Mouse (Mus musculus): ENCODE data around the gene Zfp949. TPM values are rescaled to one million over a fixed set of nuclear protein-coding genes. Genes with fewer than 3 reads are reported as not detected.
"Not testable (repeated sequence)": the region's sequence is repeated elsewhere in the genome, so short reads cannot be mapped to it uniquely, and the experiment has no call there.

The Zfp949 gene
- total and polyA plus RNA-seq, 2 experiments from 2014 or later = 11.1 to 14.9 TPM

DNA sequence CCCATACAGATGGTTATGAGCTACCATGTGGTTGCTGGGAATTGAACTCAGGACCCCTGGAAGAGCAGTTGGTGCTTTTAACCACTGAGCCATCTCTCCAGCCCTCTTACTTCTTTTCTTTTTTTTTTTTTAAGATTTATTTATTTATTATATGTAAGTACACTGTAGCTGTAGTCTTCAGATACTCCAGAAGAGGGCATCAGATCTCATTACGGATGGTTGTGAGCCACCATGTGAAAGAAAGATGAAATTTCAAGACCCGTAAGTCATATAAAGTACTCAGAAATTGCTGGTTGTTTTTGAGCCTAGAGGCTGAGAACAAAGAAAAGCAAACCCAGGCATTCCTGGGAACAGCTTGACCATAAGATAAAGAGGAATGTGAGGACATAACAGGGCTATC lies 13.7 kb downstream of the Zfp949 start:
- H3K9me3 ChIP-seq (ENCODE audit: low read length); ATAC-seq (ENCODE audit: low FRiP score); H3K27me3 ChIP-seq (ENCODE audit: insufficient read depth, low read length); H3K4me1 ChIP-seq (ENCODE audit: insufficient read depth, low read length); H3K36me3 ChIP-seq (ENCODE audit: insufficient read depth, low read length); H3K4me2 ChIP-seq (ENCODE audit: low read depth, low read length, poor library complexity, severe bottlenecking); H3K9ac ChIP-seq (replicated peaks; ENCODE audit: low read length, poor library complexity, severe bottlenecking); H3K4me3 ChIP-seq (ENCODE audit: low read depth, low read length); DNase-seq (ENCODE audit: low spot score); H3K27ac ChIP-seq (ENCODE audit: low read depth, low read length): not testable (repeated sequence)
- TF ChIP-seq CTCF (IDR thresholded peaks at IDR 0.05) = peak; percentile 33
- 92% methylated on average over 2 of the region's 2 CpGs for WGBS

DNA sequence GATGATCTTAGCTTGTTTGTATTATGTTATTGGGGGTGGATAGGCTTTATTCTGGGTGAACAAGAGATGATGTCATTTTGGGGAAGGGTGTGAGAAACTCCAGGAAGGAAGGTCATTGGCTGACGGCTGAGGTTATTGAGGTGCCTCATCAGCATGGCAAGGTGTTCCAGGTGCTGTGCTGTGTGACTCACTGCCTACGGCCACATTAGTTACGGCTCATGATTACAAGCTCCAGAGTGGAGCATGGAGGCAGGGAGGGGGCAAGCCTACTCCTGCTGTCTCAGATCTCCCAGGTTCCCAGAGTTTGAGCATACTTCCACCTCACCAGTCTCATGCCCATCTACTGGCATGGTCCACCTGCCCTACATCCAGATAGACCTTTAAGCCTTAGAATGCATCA lies 22.7 kb downstream of the Zfp949 start:
- DNase-seq (ENCODE audit: low spot score); H3K4me2 ChIP-seq (ENCODE audit: low read depth, low read length, poor library complexity, severe bottlenecking); ATAC-seq (ENCODE audit: low FRiP score); H3K4me1 ChIP-seq (ENCODE audit: insufficient read depth, low read length); H3K27ac ChIP-seq (ENCODE audit: low read depth, low read length); H3K27me3 ChIP-seq (ENCODE audit: insufficient read depth, low read length); H3K9ac ChIP-seq (replicated peaks; ENCODE audit: low read length, poor library complexity, severe bottlenecking); H3K4me3 ChIP-seq (ENCODE audit: low read depth, low read length): not testable (repeated sequence)
- Histone ChIP-seq H3K36me3 (ENCODE audit: insufficient read depth, low read length) (peaks cover 32% of the 10 kb centered on the region), H3K9me3 (ENCODE audit: low read length) (peaks cover 14% of the 10 kb centered on the region)
- WGBS = 98% methylated on average over 3 of the region's 3 CpGs

DNA sequence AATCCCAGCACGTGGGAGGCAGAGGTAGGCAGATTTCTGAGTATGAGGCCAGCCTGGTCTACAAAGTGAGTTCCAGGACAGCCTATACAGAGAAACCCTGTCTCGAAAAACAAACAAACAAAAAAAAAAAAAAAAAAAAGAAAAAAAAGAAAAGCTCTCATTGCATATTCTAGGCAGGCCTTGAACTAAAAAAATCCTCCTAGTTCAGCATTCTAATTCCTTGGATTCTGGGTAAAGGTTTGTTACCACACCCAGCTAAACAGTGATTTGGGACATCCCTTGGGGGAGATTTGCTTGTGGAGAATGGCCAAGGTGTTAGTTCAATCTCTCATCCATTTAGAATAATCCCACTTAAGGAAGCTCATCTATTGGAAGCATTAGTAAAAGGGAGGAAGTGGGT lies 32.8 kb downstream of the Zfp949 start, which contains the start of gene Trim43a:
Trim43a (plus strand) TSS at position 301 of the 400 bp plus-strand sequence.
- not testable (repeated sequence) for H3K4me1 ChIP-seq (ENCODE audit: insufficient read depth, low read length); ATAC-seq (ENCODE audit: low FRiP score); DNase-seq (ENCODE audit: low spot score); H3K27me3 ChIP-seq (ENCODE audit: insufficient read depth, low read length); H3K9me3 ChIP-seq (ENCODE audit: low read length); H3K27ac ChIP-seq (ENCODE audit: low read depth, low read length); H3K9ac ChIP-seq (replicated peaks; ENCODE audit: low read length, poor library complexity, severe bottlenecking); H3K4me2 ChIP-seq (ENCODE audit: low read depth, low read length, poor library complexity, severe bottlenecking); H3K4me3 ChIP-seq (ENCODE audit: low read depth, low read length); H3K36me3 ChIP-seq (ENCODE audit: insufficient read depth, low read length)
- 86% methylated on average over 2 of the region's 2 CpGs for WGBS

DNA sequence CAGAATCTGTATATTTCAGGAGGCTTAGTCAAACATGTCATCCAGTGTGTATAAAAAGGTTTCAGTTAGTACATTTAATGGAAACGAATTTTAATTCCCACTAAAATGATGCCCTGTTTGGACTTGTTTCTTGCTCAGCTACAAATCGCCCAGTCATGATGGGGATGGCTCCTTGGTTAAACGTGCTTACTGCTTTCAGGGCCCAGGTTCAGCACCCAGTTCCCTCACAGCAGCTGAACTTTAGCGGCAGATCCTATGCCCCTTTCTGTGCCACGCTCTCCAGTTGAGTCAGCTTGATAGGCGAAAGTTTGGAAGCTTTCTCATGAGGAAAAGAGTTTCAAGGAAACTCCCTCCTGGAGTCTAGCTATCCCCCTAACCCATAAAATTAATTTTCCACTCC lies 45.9 kb downstream of the Zfp949 start:
- not testable (repeated sequence) for H3K27ac ChIP-seq (ENCODE audit: low read depth, low read length); H3K4me1 ChIP-seq (ENCODE audit: insufficient read depth, low read length); H3K9ac ChIP-seq (replicated peaks; ENCODE audit: low read length, poor library complexity, severe bottlenecking); H3K36me3 ChIP-seq (ENCODE audit: insufficient read depth, low read length); H3K9me3 ChIP-seq (ENCODE audit: low read length); H3K4me3 ChIP-seq (ENCODE audit: low read depth, low read length); DNase-seq (ENCODE audit: low spot score); H3K4me2 ChIP-seq (ENCODE audit: low read depth, low read length, poor library complexity, severe bottlenecking); H3K27me3 ChIP-seq (ENCODE audit: insufficient read depth, low read length); ATAC-seq (ENCODE audit: low FRiP score)
- 87% methylated on average over 6 of the region's 6 CpGs for WGBS

DNA sequence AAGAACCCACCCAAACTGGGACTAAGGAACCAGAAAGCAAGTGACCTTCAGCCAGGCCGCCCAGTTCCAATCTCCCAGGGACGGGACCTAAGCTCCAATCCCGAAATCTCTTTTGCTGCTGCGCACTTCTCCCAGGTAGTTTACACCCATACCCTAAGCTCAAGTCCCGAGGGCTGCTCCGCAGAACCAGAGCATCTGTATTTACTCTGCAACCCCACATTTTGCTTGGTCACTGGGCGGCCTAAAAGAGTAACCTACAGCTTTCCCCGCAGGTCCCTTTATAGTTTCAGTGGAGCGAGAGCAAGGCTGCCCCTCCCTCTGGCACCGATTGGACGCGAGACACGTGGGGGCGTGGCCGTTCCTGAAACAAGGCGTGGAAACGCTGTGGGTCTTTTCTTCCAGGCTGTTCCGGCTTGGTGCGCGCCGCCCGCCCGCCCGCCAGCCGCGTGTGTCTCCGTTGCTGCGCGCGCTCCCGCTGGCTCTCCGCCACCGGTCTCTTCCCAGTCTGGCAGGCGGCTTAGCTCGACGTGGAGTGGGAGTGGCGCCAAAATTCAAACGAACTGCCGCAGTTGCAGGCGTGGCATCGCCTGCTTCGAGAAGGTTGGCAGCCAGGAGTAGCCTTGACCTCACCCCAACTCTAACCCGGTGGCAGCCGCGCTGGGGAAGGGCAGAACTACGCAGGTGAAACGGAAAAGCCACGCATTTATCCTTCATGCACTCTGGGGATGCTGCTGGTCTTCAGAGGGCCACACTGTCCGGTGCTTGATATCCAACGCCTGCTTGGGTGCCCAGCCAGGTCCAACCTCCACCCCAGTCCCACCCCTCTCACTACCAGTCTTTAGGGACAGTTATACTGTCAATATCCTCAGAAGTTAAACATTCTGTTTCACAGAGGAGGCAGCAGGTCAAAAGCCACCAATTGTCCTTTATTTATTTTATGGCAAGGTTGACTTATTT lies 51.7 kb downstream of the Zfp949 start:
- not testable (repeated sequence) for H3K4me1 ChIP-seq (ENCODE audit: insufficient read depth, low read length); H3K9ac ChIP-seq (replicated peaks; ENCODE audit: low read length, poor library complexity, severe bottlenecking); H3K36me3 ChIP-seq (ENCODE audit: insufficient read depth, low read length); H3K27ac ChIP-seq (ENCODE audit: low read depth, low read length); H3K9me3 ChIP-seq (ENCODE audit: low read length); H3K27me3 ChIP-seq (ENCODE audit: insufficient read depth, low read length)
- ATAC-seq (ENCODE audit: low FRiP score) (peak; percentile 99), DNase-seq (ENCODE audit: low spot score) (peak; percentile 92)
- Histone ChIP-seq H3K4me3 (ENCODE audit: low read depth, low read length) (peak overlapping the region; percentile 38), H3K4me2 (ENCODE audit: low read depth, low read length, poor library complexity, severe bottlenecking) (peak overlapping the region; percentile 46)
- 2% methylated on average over 43 of the region's 50 CpGs for WGBS

Other genes starting within 250 kb of the Zfp949 start
- gene Nt5e, start 220.8 kb upstream of the Zfp949 start, total RNA-seq (2014; rRNA removed) = 4.2 and 5.3 TPM in 2 replicates
- 2.2 and 2.6 TPM in 2 replicates for gene Nt5e, start 220.8 kb upstream of the Zfp949 start, polyA plus RNA-seq (2015; fragmentation: Nextera tagmentation; extraction: Ambion mirVana)
- gene Snx14, start 109.1 kb upstream of the Zfp949 start, total RNA-seq (2014; rRNA removed) = 33.5 and 43.0 TPM in 2 replicates
- 28.6 TPM in 2 replicates for gene Snx14, start 109.1 kb upstream of the Zfp949 start, polyA plus RNA-seq (2015; fragmentation: Nextera tagmentation; extraction: Ambion mirVana)
- 2.6 TPM in 1 of 2 replicates, not detected in the other for gene Gm20537, start 91.4 kb upstream of the Zfp949 start, total RNA-seq (2014; rRNA removed)
- gene Gm20537, start 91.4 kb upstream of the Zfp949 start, polyA plus RNA-seq (2015; fragmentation: Nextera tagmentation; extraction: Ambion mirVana) = 0.62 TPM in 1 of 2 replicates, not detected in the other
- gene Syncrip, start 65.4 kb upstream of the Zfp949 start, total RNA-seq (2014; rRNA removed) = 79.0 and 92.1 TPM in 2 replicates
- gene Syncrip, start 65.4 kb upstream of the Zfp949 start, polyA plus RNA-seq (2015; fragmentation: Nextera tagmentation; extraction: Ambion mirVana) = 55.8 and 64.0 TPM in 2 replicates
- 0.99 TPM in 1 of 2 replicates, not detected in the other for gene Trim43a, start 32.9 kb downstream of the Zfp949 start, total RNA-seq (2014; rRNA removed)
- gene Trim43a, start 32.9 kb downstream of the Zfp949 start, polyA plus RNA-seq (2015; fragmentation: Nextera tagmentation; extraction: Ambion mirVana) = 0.07 and 0.29 TPM in 2 replicates
- gene Mthfsl, start 172.3 kb downstream of the Zfp949 start, total RNA-seq (2014; rRNA removed) = 11.4 and 11.7 TPM in 2 replicates
- gene Mthfsl, start 172.3 kb downstream of the Zfp949 start, polyA plus RNA-seq (2015; fragmentation: Nextera tagmentation; extraction: Ambion mirVana) = 46.0 and 48.8 TPM in 2 replicates
- gene Bcl2a1d, start 183.9 kb downstream of the Zfp949 start, total RNA-seq (2014; rRNA removed) = not detected in 2 replicates
- gene Bcl2a1d, start 183.9 kb downstream of the Zfp949 start, polyA plus RNA-seq (2015; fragmentation: Nextera tagmentation; extraction: Ambion mirVana) = not detected in 2 replicates

All from midbrain, postnatal 0 days (tissue).